Comparison of ENCODE assay signal across 20 mouse cellular contexts in the genomic region with DNA sequence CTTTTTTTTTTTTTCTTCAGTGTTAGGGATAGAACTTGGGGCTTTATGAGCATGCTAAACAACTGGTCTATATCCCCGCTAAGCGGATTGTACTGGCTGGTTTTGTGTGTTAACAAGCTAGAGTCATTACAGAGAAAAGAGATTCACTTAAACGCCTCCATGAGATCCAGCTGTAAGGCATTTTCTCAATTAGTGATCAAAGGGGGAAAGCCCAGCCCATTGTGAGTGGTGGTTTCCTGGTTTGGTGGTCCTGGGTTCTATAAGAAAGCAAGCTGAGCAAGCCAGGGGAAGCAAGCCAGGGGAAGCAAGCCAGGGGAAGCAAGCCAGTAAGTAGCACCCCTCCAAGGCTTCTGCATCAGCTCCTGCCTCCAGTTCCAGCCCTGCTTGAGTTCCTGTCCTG.
"Had no signal": no experiment of that assay in that cellular context is flagged by ENCODE, and none has a peak within 500 bp of the region (broad histone marks: within the 10 kb centered on the region; RNA-seq: fewer than 3 reads in every experiment).

No protein-coding gene starts in this region.

- H3K9me3 ChIP-seq: liver, embryonic 15.5 days; lung, embryonic 15.5 days; midbrain, embryonic 12.5 days; neural tube, embryonic 13.5 days; neural tube, embryonic 15.5 days; stomach, embryonic 15.5 days had no signal

- H3K9ac ChIP-seq: liver, embryonic 15.5 days; liver, postnatal 0 days; lung, embryonic 15.5 days; midbrain, embryonic 12.5 days; neural tube, embryonic 13.5 days; neural tube, embryonic 15.5 days; stomach, embryonic 15.5 days had no signal

- H3K4me2 ChIP-seq: liver, embryonic 15.5 days; lung, embryonic 15.5 days; midbrain, embryonic 12.5 days; neural tube, embryonic 13.5 days; neural tube, embryonic 15.5 days; stomach, embryonic 15.5 days had no signal

- H3K27ac ChIP-seq: liver, embryonic 15.5 days; lung, embryonic 15.5 days; midbrain, embryonic 12.5 days; neural tube, embryonic 13.5 days; neural tube, embryonic 15.5 days; stomach, embryonic 15.5 days; stomach, postnatal 0 days had no signal

- H3K4me1 ChIP-seq: liver, embryonic 15.5 days; lung, embryonic 15.5 days; stomach, embryonic 15.5 days had no signal

- ATAC-seq: liver, postnatal 0 days; midbrain, embryonic 16.5 days had no signal

- H3K36me3 ChIP-seq: liver, embryonic 15.5 days; lung, embryonic 15.5 days; midbrain, embryonic 12.5 days; neural tube, embryonic 13.5 days; neural tube, embryonic 15.5 days; stomach, embryonic 15.5 days had no signal

- H3K4me3 ChIP-seq: liver, embryonic 15.5 days; lung, embryonic 15.5 days; midbrain, embryonic 12.5 days; myocyte; neural tube, embryonic 13.5 days; neural tube, embryonic 15.5 days; stomach, embryonic 15.5 days had no signal

- H3K27me3 ChIP-seq: liver, embryonic 15.5 days; lung, embryonic 15.5 days; neural tube, embryonic 15.5 days; stomach, embryonic 15.5 days had no signal

- DNase-seq: liver, postnatal 0 days; lung, adult 2 months; lung, postnatal 10 days; lung, postnatal 4 days; midbrain, embryonic 14.5 days; right cerebral cortex, adult 18-20 months; right cerebral cortex, postnatal 25 days; right cerebral cortex, postnatal 4 days; thymus, adult 2 months; thymus, postnatal 25 days; thymus, postnatal 4 days had no signal
